Mouse (Mus musculus): ENCODE data around the gene Lilr4b.

DNA sequence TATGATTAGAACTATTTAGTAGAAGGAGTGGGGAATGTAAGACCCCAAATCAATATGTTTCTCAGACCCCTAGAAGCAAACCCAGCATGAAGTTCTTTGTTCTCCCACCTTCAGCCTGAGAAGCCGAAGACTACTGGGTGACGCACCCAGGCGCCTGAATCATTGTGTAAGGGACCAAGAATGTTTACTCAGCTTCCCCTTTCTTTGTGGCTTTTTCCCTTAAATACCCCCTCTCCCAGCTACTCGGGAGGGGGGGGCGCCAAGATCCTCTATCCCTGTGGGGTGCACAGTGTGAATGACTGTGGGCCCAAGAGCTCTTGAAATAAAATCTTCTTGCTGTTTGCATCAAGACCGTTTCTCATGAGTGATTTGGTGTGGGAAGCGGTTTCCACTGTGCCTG is 50.4 kb downstream of the Lilr4b start:
- TF ChIP-seq FOSL1 (IDR thresholded peaks at IDR 0.05; ENCODE audit: insufficient read depth, low read length, poor library complexity, severe bottlenecking) (no peak), MAX (IDR thresholded peaks at IDR 0.05) (no peak), USF1 (IDR thresholded peaks at IDR 0.05; ENCODE audit: low read depth) (no peak), CTCF (IDR thresholded peaks at IDR 0.05; ENCODE audit: control insufficient read depth, insufficient read depth, insufficient read length) (no peak), MYOG (IDR thresholded peaks at IDR 0.05; ENCODE audit: control insufficient read depth, extremely low read depth, insufficient read length) (no peak), CEBPB (IDR thresholded peaks at IDR 0.05; ENCODE audit: low read depth) (no peak), MYOD1 (IDR thresholded peaks at IDR 0.05; ENCODE audit: control insufficient read depth, insufficient read length, low read depth) (no peak)
